Mouse (Mus musculus) lung, embryonic 14.5 days (tissue): ENCODE results near the gene C1qtnf4. TPM values are rescaled to one million over a fixed set of nuclear protein-coding genes. Genes with fewer than 3 reads are reported as not detected.

Source experiments
- ATAC-seq: fragments of 200-750 bp; cut with Nextera tagmentation; 2 replicates; pipeline ENCODE4 v1.8.0; 2017; ENCODE audit warnings: mild to moderate bottlenecking, moderate TSS enrichment, moderate library complexity; ENCODE audit not compliant: insufficient read depth
- DNase-seq: peaks from one replicate; pipeline ENCODE4 v3.0.0-alpha.2; 2015
- H3K27ac ChIP-seq: fragments of 300-500 bp; sonication (generic); 2 replicates; pipeline ENCODE4 v1.5.1; 2014; ENCODE audit warnings: low read depth, mild to moderate bottlenecking, moderate library complexity
- H3K27me3 ChIP-seq: fragments of 300-500 bp; sonication (generic); 2 replicates; pipeline ENCODE4 v1.6.1; 2014; ENCODE audit warnings: low read length, control low read depth; ENCODE audit not compliant: insufficient read depth
- H3K36me3 ChIP-seq: fragments of 300-500 bp; sonication (generic); 2 replicates; pipeline ENCODE4 v1.6.1; 2014; ENCODE audit warnings: control low read depth; ENCODE audit not compliant: insufficient read depth
- H3K4me1 ChIP-seq: fragments of 300-500 bp; sonication (generic); 2 replicates; pipeline ENCODE4 v1.6.1; 2014; ENCODE audit warnings: antibody characterized with exemption, control low read depth; ENCODE audit not compliant: insufficient read depth
- H3K4me2 ChIP-seq: fragments of 300-500 bp; sonication (generic); 2 replicates; pipeline ENCODE4 v1.6.1; 2014; ENCODE audit warnings: mild to moderate bottlenecking
- H3K4me3 ChIP-seq: fragments of 300-500 bp; sonication (generic); 2 replicates; pipeline ENCODE4 v1.5.1; 2014; ENCODE audit warnings: low read depth, low read length
- H3K9ac ChIP-seq: fragments of 300-500 bp; sonication (generic); 2 replicates; pipeline ENCODE4 v1.6.1; 2014
- H3K9me3 ChIP-seq: fragments of 300-500 bp; sonication (generic); 2 replicates; pipeline ENCODE4 v1.6.1; 2016; ENCODE audit warnings: low read depth, low read length, control low read depth
- CTCF ChIP-seq: IDR thresholded peaks from 2 replicates; pipeline ENCODE4 v1.5.1; 2016; ENCODE audit warnings: antibody characterized with exemption, low read depth
- WGBS: fragments of 180-500 bp; shearing (Covaris S2); extraction: QIAGEN DNeasy Blood & Tissue Kit; methylation state at CpG from one replicate; pipeline ENCODE4 v1.1.7; 2014; 5-methylcytosine and 5-hydroxymethylcytosine counted together
- polyA plus RNA-seq: library from polyadenylated mRNA; unstranded; fragments of >200 nt; fragmentation: Nextera tagmentation; extraction: Ambion mirVana; gene quantifications from 2 replicates; pipeline ENCODE4 v1.2.1, GENCODE M21; 2014

C1qtnf4 gene
- polyA plus RNA-seq, 1 experiment from 2014 or later = 3.1 TPM

GRCm38 (mm10) chr2:90846955-90847680 lies 38.5 kb upstream of the C1qtnf4 start, which contains the start of gene Mtch2:
Gene Mtch2, plus strand, starts transcription at chr2:90847155.
- no peak for TF ChIP-seq CTCF
- Histone ChIP-seq H3K4me3 (peak within 1 kb of the TSS; percentile 85), H3K4me2 (peak within 1 kb of the TSS; percentile 84), H3K36me3 (peaks cover 25% of the 10 kb centered on the region), H3K9ac (peak within 1 kb of the TSS; percentile 82), H3K27ac (peak within 1 kb of the TSS; percentile 76), H3K9me3 (no peaks in the 10 kb centered on the region), H3K4me1 (no peaks in the 10 kb centered on the region; the same call in 1 of the 2 replicates), H3K27me3 (no peaks in the 10 kb centered on the region)
- WGBS = under 1% methylated on average over 67 of the region's 67 CpGs
- ATAC-seq (peak; percentile 97), DNase-seq (peak; percentile 99)

DNA sequence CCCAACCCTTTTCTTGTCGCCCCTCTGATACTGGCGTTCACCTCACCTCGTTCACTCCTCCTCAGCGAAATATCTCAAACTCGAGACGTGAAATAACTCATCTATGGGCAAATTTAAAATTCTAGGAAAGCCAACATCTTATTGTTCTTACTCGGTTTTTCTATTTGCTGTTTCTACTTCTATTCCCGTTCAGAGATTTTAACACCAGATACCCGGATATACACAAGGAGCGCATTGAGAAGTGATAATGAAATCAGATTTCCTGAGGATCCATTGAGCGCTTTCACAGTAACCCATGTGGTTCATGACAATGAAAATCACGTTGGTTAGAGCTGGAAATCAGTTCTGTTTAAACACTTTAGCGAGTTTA lies 38.0 kb upstream of the C1qtnf4 start:
- H3K4me1 ChIP-seq = no peaks in the 10 kb centered on the region; the same call in 1 of the 2 replicates
- no peak for TF ChIP-seq CTCF
- H3K36me3 ChIP-seq = peaks cover 31% of the 10 kb centered on the region
- 1% methylated on average over 13 of the region's 13 CpGs for WGBS
- ATAC-seq = no peak
- H3K9ac ChIP-seq = peak overlapping the region; percentile 82
- peak; percentile 23 for DNase-seq
- no peaks in the 10 kb centered on the region for H3K27me3 ChIP-seq
- H3K4me2 ChIP-seq = peak overlapping the region; percentile 84
- H3K9me3 ChIP-seq = no peaks in the 10 kb centered on the region
- peak overlapping the region; percentile 85 for H3K4me3 ChIP-seq
- H3K27ac ChIP-seq = peak overlapping the region; percentile 76

- WGBS = 73% methylated on average over 5 of the region's 5 CpGs
- no peaks in the 10 kb centered on the region for H3K27me3 ChIP-seq
- H3K27ac ChIP-seq = no peak overlapping the region
- H3K36me3 ChIP-seq = peaks cover 37% of the 10 kb centered on the region
- H3K9ac ChIP-seq = peak overlapping the region; percentile 82; the same call in 1 of the 2 replicates
- H3K4me2 ChIP-seq = peak overlapping the region; percentile 84
- ATAC-seq (no peak), DNase-seq (peak; percentile 56)
- H3K4me1 ChIP-seq = no peaks in the 10 kb centered on the region; the same call in 1 of the 2 replicates
- no peak for TF ChIP-seq CTCF
- H3K4me3 ChIP-seq = peak overlapping the region; percentile 85
- no peaks in the 10 kb centered on the region for H3K9me3 ChIP-seq
These were observed 37.3 kb upstream of the C1qtnf4 start for GRCm38 (mm10) chr2:90848331-90848730.

GRCm38 (mm10) chr2:90850401-90850800 lies 35.3 kb upstream of the C1qtnf4 start:
- H3K36me3 ChIP-seq = peaks cover 57% of the 10 kb centered on the region
- no peak overlapping the region for H3K4me2 ChIP-seq
- no peaks in the 10 kb centered on the region for H3K9me3 ChIP-seq
- DNase-seq (no peak), ATAC-seq (no peak)
- no peak overlapping the region for H3K4me3 ChIP-seq
- WGBS = 97% methylated on average over 1 of the region's 1 CpGs
- no peaks in the 10 kb centered on the region for H3K27me3 ChIP-seq
- no peak for TF ChIP-seq CTCF
- H3K27ac ChIP-seq = no peak overlapping the region
- no peaks in the 10 kb centered on the region; the same call in 1 of the 2 replicates for H3K4me1 ChIP-seq
- H3K9ac ChIP-seq = no peak overlapping the region

- ATAC-seq (no peak), DNase-seq (no peak)
- Histone ChIP-seq H3K9ac (no peak overlapping the region), H3K27ac (no peak overlapping the region), H3K4me3 (no peak overlapping the region), H3K9me3 (no peaks in the 10 kb centered on the region), H3K4me2 (no peak overlapping the region), H3K4me1 (no peaks in the 10 kb centered on the region), H3K36me3 (peaks cover 74% of the 10 kb centered on the region), H3K27me3 (no peaks in the 10 kb centered on the region)
- no peak for TF ChIP-seq CTCF
- 94% methylated on average over 2 of the region's 2 CpGs for WGBS
These were observed 24.2 kb upstream of the C1qtnf4 start for GRCm38 (mm10) chr2:90861486-90861885.

DNA sequence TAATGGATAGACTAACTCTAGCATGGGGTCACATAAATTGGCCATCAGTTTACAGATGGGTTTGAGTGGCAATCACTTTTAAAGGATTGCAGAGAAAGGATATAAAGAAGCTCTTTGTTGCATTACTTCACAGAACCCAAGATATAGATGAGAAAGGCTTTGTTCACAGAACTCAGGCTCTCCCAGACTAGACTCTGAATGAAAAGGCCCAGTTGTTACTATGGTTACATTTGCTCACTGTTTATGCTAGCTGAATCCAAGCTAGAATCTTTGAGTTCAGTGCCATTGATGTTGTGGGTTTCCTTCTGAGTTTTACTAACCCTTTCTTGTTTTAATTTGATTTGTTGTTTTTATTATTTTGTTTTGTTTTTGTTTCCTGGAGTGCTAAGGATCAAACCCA lies 21.5 kb upstream of the C1qtnf4 start:
- Histone ChIP-seq H3K36me3 (peaks cover 78% of the 10 kb centered on the region), H3K9me3 (no peaks in the 10 kb centered on the region), H3K4me2 (no peak overlapping the region), H3K27ac (no peak overlapping the region), H3K4me1 (no peaks in the 10 kb centered on the region), H3K27me3 (no peaks in the 10 kb centered on the region), H3K4me3 (no peak overlapping the region), H3K9ac (no peak overlapping the region)
- DNase-seq (no peak), ATAC-seq (no peak)
- no peak for TF ChIP-seq CTCF

DNA sequence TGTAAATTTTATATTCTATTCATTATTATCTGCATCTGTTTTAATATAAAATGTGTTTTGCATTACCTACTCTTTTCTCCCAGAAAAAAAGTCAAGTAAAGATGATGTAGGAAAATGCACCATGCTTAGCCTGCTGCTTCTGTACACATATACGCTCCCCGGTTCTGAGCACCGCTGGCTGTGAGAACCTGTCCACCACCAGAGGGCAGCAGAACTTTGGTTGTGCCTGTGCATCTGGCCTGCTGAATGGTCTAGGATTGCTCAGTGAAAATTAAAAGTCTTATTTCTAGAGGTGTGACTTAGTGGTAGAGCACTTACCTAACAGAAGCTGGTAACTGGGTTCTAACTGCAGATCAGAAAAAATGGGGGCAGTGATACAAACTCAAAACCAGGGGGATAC lies 19.1 kb upstream of the C1qtnf4 start:
- no peak overlapping the region for H3K27ac ChIP-seq
- WGBS = 15% methylated on average over 3 of the region's 3 CpGs
- H3K9me3 ChIP-seq = no peaks in the 10 kb centered on the region
- H3K27me3 ChIP-seq = no peaks in the 10 kb centered on the region
- ATAC-seq (peak; percentile 84), DNase-seq (peak; percentile 93)
- no peak overlapping the region for H3K4me3 ChIP-seq
- peaks cover 59% of the 10 kb centered on the region for H3K36me3 ChIP-seq
- peak; percentile 92 for TF ChIP-seq CTCF
- no peak overlapping the region for H3K9ac ChIP-seq
- no peak overlapping the region for H3K4me2 ChIP-seq
- H3K4me1 ChIP-seq = 0 out of 2 replicates have a peak, but pooled peaks cover 4% of the 10 kb centered on the region
